Mouse (Mus musculus) left cerebral cortex, adult 11 months (tissue): ENCODE measurements at regions not wholly inside any gene's neighbourhood (a gene's known extent, or its start where the extent isn't known, plus 50 kb on each side); places are given as distances from the start of the nearest gene placed in this dataset.

Source experiments
- DNase-seq: peaks from one replicate; pipeline ENCODE4 v3.0.0; 2022; ENCODE audit warnings: low spot score

- DNase-seq = no peak
Measured at GRCm38 (mm10) chr14:105417458-105417960, 159.1 kb downstream of the Ndfip2 start.

- DNase-seq = no peak
Measured at GRCm38 (mm10) chr14:105416964-105417363, 158.6 kb downstream of the Ndfip2 start.

GRCm38 (mm10) chr14:105404662-105405061 is 146.3 kb downstream of the Ndfip2 start:
- DNase-seq = no peak

- DNase-seq = no peak
Measured at GRCm38 (mm10) chr14:105404241-105404640, 145.9 kb downstream of the Ndfip2 start.

GRCm38 (mm10) chr14:105403256-105403655 is 144.9 kb downstream of the Ndfip2 start:
- DNase-seq = no peak

GRCm38 (mm10) chr14:105402556-105402955 is 144.2 kb downstream of the Ndfip2 start:
- no peak for DNase-seq

- peak; percentile 66 for DNase-seq
Measured at GRCm38 (mm10) chr14:105397467-105397866, 139.1 kb downstream of the Ndfip2 start.

GRCm38 (mm10) chr14:105392079-105392813 is 133.9 kb downstream of the Ndfip2 start:
- DNase-seq = no peak

- no peak for DNase-seq
Measured at GRCm38 (mm10) chr14:105391430-105391829, 133.1 kb downstream of the Ndfip2 start.

GRCm38 (mm10) chr14:105385119-105385518 is 126.7 kb downstream of the Ndfip2 start:
- DNase-seq = no peak

GRCm38 (mm10) chr14:105383382-105383781 is 125.0 kb downstream of the Ndfip2 start:
- DNase-seq = no peak

- no peak for DNase-seq
Measured at GRCm38 (mm10) chr14:105380101-105380500, 121.7 kb downstream of the Ndfip2 start.

- no peak for DNase-seq
Measured at GRCm38 (mm10) chr14:105377770-105378169, 119.4 kb downstream of the Ndfip2 start.

- no peak for DNase-seq
Measured at GRCm38 (mm10) chr14:105377035-105377621, 118.8 kb downstream of the Ndfip2 start.

- DNase-seq = no peak
Measured at GRCm38 (mm10) chr14:105369637-105370435, 111.5 kb downstream of the Ndfip2 start.

- no peak for DNase-seq
Measured at GRCm38 (mm10) chr14:105360530-105360929, 102.2 kb downstream of the Ndfip2 start.

GRCm38 (mm10) chr14:105359829-105360228 is 101.5 kb downstream of the Ndfip2 start:
- no peak for DNase-seq
